Mouse (Mus musculus): ENCODE data around the gene Fam129b.
A peak's percentile ranks its signal among the peaks of the same experiment; 100 is the strongest.

DNA sequence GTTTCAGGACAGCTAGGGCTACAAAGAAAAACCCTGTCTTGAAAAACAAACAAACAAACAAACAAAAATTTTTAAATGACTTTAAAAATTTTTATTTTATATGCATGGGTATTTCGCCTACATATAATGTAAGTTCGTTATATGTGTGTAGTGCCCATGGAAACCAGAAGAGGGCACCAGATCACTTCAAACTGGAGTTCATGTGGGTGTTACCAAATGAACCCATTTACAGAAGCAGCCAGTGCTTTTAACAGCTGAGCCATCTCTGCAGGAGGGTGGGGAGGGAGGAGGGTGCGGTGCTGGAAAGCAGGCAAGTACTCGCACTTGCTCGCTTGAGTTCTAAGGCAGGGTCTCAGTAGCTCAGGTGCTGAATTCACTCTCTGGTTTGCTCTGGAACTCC is 63.5 kb downstream of the Fam129b start:
- TF ChIP-seq POLR2A (IDR thresholded peaks at IDR 0.05; ENCODE audit: low read depth, low read length) = no peak
- TF ChIP-seq CTCF (IDR thresholded peaks at IDR 0.05; ENCODE audit: extremely low read depth, insufficient read length, insufficient replicate concordance, low read depth, low read length) = peak; percentile 29; the same call in 1 of the 2 replicates
